Comparison of ENCODE assay signal across 14 mouse cellular contexts in the genomic region with DNA sequence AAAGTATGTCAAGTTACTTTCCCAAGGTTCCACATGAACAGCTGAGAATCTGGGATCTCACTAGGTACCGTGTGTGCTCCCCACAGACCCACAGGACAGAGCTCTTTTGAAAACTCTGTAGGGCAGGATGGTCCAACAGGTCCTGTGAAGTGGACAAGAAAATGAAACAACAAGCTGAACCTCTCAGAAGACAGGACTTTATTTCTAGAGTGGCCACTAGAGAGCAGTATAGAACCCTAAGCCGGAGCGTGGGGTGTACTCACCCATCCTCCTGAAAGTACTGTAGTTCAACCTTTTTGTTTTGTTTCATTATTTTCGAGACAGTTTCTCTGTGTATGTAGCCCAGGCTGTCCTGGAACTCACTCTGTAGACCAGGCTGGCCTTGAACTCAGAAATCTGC. TPM values are rescaled to one million over a fixed set of nuclear protein-coding genes. Genes with fewer than 3 reads are reported as not detected.
DNase-seq lines count a peak whose midpoint lies in the region; ATAC-seq and TF ChIP-seq lines count a peak whose summit lies in the region.
"Had no signal": no experiment of that assay in that cellular context is flagged by ENCODE, and none has a peak within 500 bp of the region (broad histone marks: within the 10 kb centered on the region; RNA-seq: fewer than 3 reads in every experiment).

No protein-coding gene starts in this region.

- TF ChIP-seq CTCF in layer of hippocampus, adult 2 months (conservative IDR thresholded peaks at IDR 0.05): peak; percentile 70

- ATAC-seq in common myeloid progenitor, adult 5-6 weeks (replicated peaks; ENCODE audit: low read depth, poor library complexity, severe bottlenecking): 0 out of 2 replicates have a peak, but pooled peaks have one; percentile 45
- ATAC-seq: activated CD4-positive, CD25-positive, alpha-beta regulatory T cell, adult 4 months; hindbrain, embryonic 16.5 days had no signal

- DNase-seq in layer of hippocampus, adult 2 months (ENCODE audit: low spot score in 2 of 2): no peak
- no peak for DNase-seq in layer of hippocampus, adult 9-10 months (ENCODE audit: low spot score)
- peak; percentile 6 to 8 for DNase-seq in B cell, adult 2 months
- DNase-seq in ES-CJ7 (ENCODE audit: low read depth, low spot score): peak; percentile 57
- DNase-seq in layer of hippocampus, postnatal 36 days: no peak
- no peak for DNase-seq in right cerebral cortex, postnatal 14 days
- DNase-seq in layer of hippocampus, postnatal 10 days (ENCODE audit: low spot score in 2 of 2): no peak
- DNase-seq: cerebellum, adult 9-10 months; liver, embryonic 13.5 days had no signal

- H3K27ac ChIP-seq in layer of hippocampus, adult 2 months: no peak overlapping the region
- H3K27ac ChIP-seq: midbrain, embryonic 10.5 days had no signal

- H3K4me3 ChIP-seq in layer of hippocampus, adult 2 months: no peak overlapping the region
- H3K4me3 ChIP-seq: liver, embryonic 13.5 days; midbrain, embryonic 10.5 days had no signal

RNA-seq across cellular contexts. Expression of a gene that starts 19.7 kb away (rescaled TPM):
- total RNA-seq in layer of hippocampus, adult 2 months (2021): under 1 TPM in 1 of 2 experiments, not detected in 1; 0.28 TPM
- not detected in 2 replicates for total RNA-seq in common myeloid progenitor, adult 5-6 weeks (2017)
- not detected for total RNA-seq in layer of hippocampus, postnatal 36 days (2021)
- under 1 TPM in 1 of 2 experiments, not detected in 1; 0.20 TPM for total RNA-seq in layer of hippocampus, postnatal 10 days (2021)
- total RNA-seq: layer of hippocampus, postnatal 25 days had no signal

RNA-seq across cellular contexts. Expression of a gene that starts 57.6 kb away (rescaled TPM):
- 10 to 100 TPM; 72.0 to 77.1 TPM for total RNA-seq in layer of hippocampus, adult 2 months (2021)
- total RNA-seq in common myeloid progenitor, adult 5-6 weeks (2017): 61.8 and 74.7 TPM in 2 replicates
- 10 to 100 TPM; 66.1 to 76.4 TPM for total RNA-seq in layer of hippocampus, postnatal 36 days (2021)
- 10 to 100 TPM; 61.5 to 64.2 TPM for total RNA-seq in layer of hippocampus, postnatal 10 days (2021)

Comparison
In these comparisons a context has a peak if more than half of its experiments do, and no peak if none do; other contexts are left out.
1. DNase-seq: peak in B cell, adult 2 months (2 of 2) and ES-CJ7 (single experiment); none in layer of hippocampus, adult 2 months (0 of 2), layer of hippocampus, adult 9-10 months (single experiment), layer of hippocampus, postnatal 36 days (0 of 2), right cerebral cortex, postnatal 14 days (single experiment) and layer of hippocampus, postnatal 10 days (0 of 2).